Mouse (Mus musculus) induced T-regulatory cell, adult 2 months (primary cell): ENCODE results near the gene Ddx5.
"Not testable (repeated sequence)": the region's sequence is repeated elsewhere in the genome, so short reads cannot be mapped to it uniquely, and the experiment has no call there.

Experiments used
- DNase-seq: peaks from one replicate; pipeline ENCODE4 v3.0.0-alpha.2; 2012; ENCODE audit warnings: low read depth

Ddx5 gene

GRCm38 (mm10) chr11:106760511-106760910, 28.5 kb downstream of the Ddx5 start:
- no peak for DNase-seq

- no peak for DNase-seq
Measured at GRCm38 (mm10) chr11:106759028-106759427, 30.0 kb downstream of the Ddx5 start.

- no peak for DNase-seq
Measured at GRCm38 (mm10) chr11:106755583-106755982, 33.4 kb downstream of the Ddx5 start.

GRCm38 (mm10) chr11:106753314-106753713, 35.7 kb downstream of the Ddx5 start:
- DNase-seq = no peak

- DNase-seq = peak; percentile 88
Measured at GRCm38 (mm10) chr11:106752103-106752502, 36.9 kb downstream of the Ddx5 start.

GRCm38 (mm10) chr11:106751039-106752018, 37.7 kb downstream of the Ddx5 start, which contains the start of gene Milr1:
TSS of gene Milr1 (plus strand) at chr11:106751226.
- peak; percentile 85 for DNase-seq

GRCm38 (mm10) chr11:106750121-106750751, 38.7 kb downstream of the Ddx5 start, which contains the start of gene Pecam1:
TSS of gene Pecam1 (minus strand) at chr11:106750628.
- peak; percentile 91 for DNase-seq

- DNase-seq = not testable (repeated sequence)
Measured at GRCm38 (mm10) chr11:106749557-106750120, 39.3 kb downstream of the Ddx5 start.

GRCm38 (mm10) chr11:106744949-106745348, 44.0 kb downstream of the Ddx5 start:
- DNase-seq = peak; percentile 59

- peak; percentile 91 for DNase-seq
Measured at GRCm38 (mm10) chr11:106742388-106742841, 46.6 kb downstream of the Ddx5 start.

GRCm38 (mm10) chr11:106741826-106742225, 47.2 kb downstream of the Ddx5 start:
- DNase-seq = peak; percentile 48

GRCm38 (mm10) chr11:106741232-106741631, 47.8 kb downstream of the Ddx5 start:
- DNase-seq = peak; percentile 88

GRCm38 (mm10) chr11:106740724-106741123, 48.3 kb downstream of the Ddx5 start:
- peak; percentile 56 for DNase-seq

- peak; percentile 53 for DNase-seq
Measured at GRCm38 (mm10) chr11:106739116-106739515, 49.9 kb downstream of the Ddx5 start.

- no peak for DNase-seq
Measured at GRCm38 (mm10) chr11:106737178-106737621, 51.8 kb downstream of the Ddx5 start.

GRCm38 (mm10) chr11:106736614-106737013, 52.4 kb downstream of the Ddx5 start:
- no peak for DNase-seq

GRCm38 (mm10) chr11:106730714-106731113, 58.3 kb downstream of the Ddx5 start:
- DNase-seq = no peak
